Mouse (Mus musculus): Measurements from ENCODE around the gene Itgae. TPM values are rescaled to one million over a fixed set of nuclear protein-coding genes. Genes with fewer than 3 reads are reported as not detected.

Gene Itgae
- polyA plus RNA-seq, 1 experiment from 2014 or later, result 0.30 TPM

GRCm38 (mm10) chr11:73177509-73177875 is 87.1 kb downstream of the Itgae start:
- peak; percentile 88 for ATAC-seq (replicated peaks; ENCODE audit: insufficient number of reproducible peaks, insufficient read depth, low FRiP score, low read depth)
- H3K4me1 ChIP-seq (replicated peaks), result peaks cover 27% of the 10 kb centered on the region
- WGBS, result under 1% methylated on average over 28 of the region's 28 CpGs
- H3K27me3 ChIP-seq, result no peaks in the 10 kb centered on the region
- H3K4me3 ChIP-seq, result peak overlapping the region; percentile 81
- H3K4me2 ChIP-seq, result peak overlapping the region; percentile 77
- peak overlapping the region; percentile 98 for H3K27ac ChIP-seq
- H3K9me3 ChIP-seq (replicated peaks), result no peaks in the 10 kb centered on the region
- peak overlapping the region; percentile 87 for H3K9ac ChIP-seq
- H3K36me3 ChIP-seq, result peaks cover 23% of the 10 kb centered on the region

- ATAC-seq (replicated peaks; ENCODE audit: insufficient number of reproducible peaks, insufficient read depth, low FRiP score, low read depth), result no peak
- Histone ChIP-seq H3K27ac (peak overlapping the region; percentile 98), H3K36me3 (peaks cover 23% of the 10 kb centered on the region), H3K4me3 (peak overlapping the region; percentile 81), H3K4me2 (peak overlapping the region; percentile 77), H3K9ac (peak overlapping the region; percentile 87), H3K27me3 (no peaks in the 10 kb centered on the region), H3K9me3 (replicated peaks) (no peaks in the 10 kb centered on the region), H3K4me1 (replicated peaks) (peaks cover 23% of the 10 kb centered on the region)
- WGBS, result 8% methylated on average over 2 of the region's 2 CpGs
These were observed 87.5 kb downstream of the Itgae start for GRCm38 (mm10) chr11:73177895-73178294.

GRCm38 (mm10) chr11:73185872-73186615 is 95.7 kb downstream of the Itgae start:
- ATAC-seq (replicated peaks; ENCODE audit: insufficient number of reproducible peaks, insufficient read depth, low FRiP score, low read depth), result no peak
- 86% methylated on average over 10 of the region's 10 CpGs for WGBS
- no peaks in the 10 kb centered on the region for H3K4me1 ChIP-seq (replicated peaks)

DNA sequence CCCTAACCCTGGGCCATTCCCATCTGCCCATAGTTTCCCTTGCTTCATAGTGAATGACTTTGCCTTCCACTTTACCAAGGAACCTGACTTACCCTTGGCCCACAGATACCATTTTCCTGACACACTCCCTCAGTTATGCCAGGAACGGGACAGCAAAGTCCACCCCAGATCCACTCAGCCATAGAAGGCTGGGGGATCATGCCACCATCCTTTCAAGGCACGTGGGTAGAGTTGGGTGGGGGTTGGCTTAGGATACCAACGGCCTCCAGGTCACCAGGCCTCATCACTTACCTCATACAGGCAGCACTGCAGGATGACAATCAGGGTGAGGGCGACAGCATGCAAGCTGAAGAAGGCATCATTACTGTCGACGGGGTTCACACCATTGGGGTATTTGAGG is 96.8 kb downstream of the Itgae start:
- Histone ChIP-seq H3K9me3 (replicated peaks) (no peaks in the 10 kb centered on the region), H3K27me3 (no peaks in the 10 kb centered on the region), H3K27ac (no peak overlapping the region), H3K4me1 (replicated peaks) (no peaks in the 10 kb centered on the region), H3K4me2 (no peak overlapping the region), H3K9ac (no peak overlapping the region), H3K36me3 (peaks cover 32% of the 10 kb centered on the region), H3K4me3 (no peak overlapping the region)
- 82% methylated on average over 6 of the region's 6 CpGs for WGBS
- no peak for ATAC-seq (replicated peaks; ENCODE audit: insufficient number of reproducible peaks, insufficient read depth, low FRiP score, low read depth)

More at GRCm38 (mm10) chr11:73185872-73186615, 95.7 kb downstream of the Itgae start:
- Histone ChIP-seq H3K27ac (no peak overlapping the region), H3K4me3 (no peak overlapping the region), H3K4me2 (no peak overlapping the region), H3K27me3 (no peaks in the 10 kb centered on the region), H3K9me3 (replicated peaks) (no peaks in the 10 kb centered on the region), H3K36me3 (peaks cover 34% of the 10 kb centered on the region), H3K9ac (no peak overlapping the region)

- WGBS, result 57% methylated on average over 6 of the region's 6 CpGs
- H3K4me2 ChIP-seq, result no peak overlapping the region
- H3K4me3 ChIP-seq, result no peak overlapping the region
- no peak for ATAC-seq (replicated peaks; ENCODE audit: insufficient number of reproducible peaks, insufficient read depth, low FRiP score, low read depth)
- peaks cover 2% of the 10 kb centered on the region for H3K4me1 ChIP-seq (replicated peaks)
- peaks cover 13% of the 10 kb centered on the region for H3K36me3 ChIP-seq
- H3K27ac ChIP-seq, result no peak overlapping the region
- no peak overlapping the region for H3K9ac ChIP-seq
- H3K27me3 ChIP-seq, result no peaks in the 10 kb centered on the region
- no peaks in the 10 kb centered on the region for H3K9me3 ChIP-seq (replicated peaks)
These were observed 102.7 kb downstream of the Itgae start for GRCm38 (mm10) chr11:73193047-73193446.

- 70% methylated on average over 2 of the region's 2 CpGs for WGBS
- Histone ChIP-seq H3K4me2 (no peak overlapping the region), H3K27ac (no peak overlapping the region), H3K9me3 (replicated peaks) (no peaks in the 10 kb centered on the region), H3K36me3 (peaks cover 11% of the 10 kb centered on the region), H3K4me1 (replicated peaks) (peaks cover 8% of the 10 kb centered on the region), H3K4me3 (no peak overlapping the region), H3K27me3 (no peaks in the 10 kb centered on the region), H3K9ac (no peak overlapping the region)
- no peak for ATAC-seq (replicated peaks; ENCODE audit: insufficient number of reproducible peaks, insufficient read depth, low FRiP score, low read depth)
These were observed 104.1 kb downstream of the Itgae start for GRCm38 (mm10) chr11:73194444-73194843.

Other genes with a start within 250 kb of the Itgae start
- gene Atp2a3, start 129.4 kb upstream of the Itgae start, polyA plus RNA-seq (2015; fragmentation: Nextera tagmentation; extraction: Ambion mirVana), result 3.8 and 11.6 TPM in 2 replicates
- gene P2rx1, start 91.5 kb upstream of the Itgae start, polyA plus RNA-seq (2015; fragmentation: Nextera tagmentation; extraction: Ambion mirVana), result 1.7 and 2.9 TPM in 2 replicates
- gene Camkk1, start 71.6 kb upstream of the Itgae start, polyA plus RNA-seq (2015; fragmentation: Nextera tagmentation; extraction: Ambion mirVana), result 2.7 and 4.0 TPM in 2 replicates
- gene Ncbp3, start 42.8 kb upstream of the Itgae start, polyA plus RNA-seq (2015; fragmentation: Nextera tagmentation; extraction: Ambion mirVana), result 9.5 and 10.1 TPM in 2 replicates
- 10.0 and 11.4 TPM in 2 replicates for gene Haspin, start 47.7 kb downstream of the Itgae start, polyA plus RNA-seq (2015; fragmentation: Nextera tagmentation; extraction: Ambion mirVana)
- gene P2rx5, start 69.8 kb downstream of the Itgae start, polyA plus RNA-seq (2015; fragmentation: Nextera tagmentation; extraction: Ambion mirVana), result 2.0 TPM in 2 replicates
- gene Emc6, start 86.5 kb downstream of the Itgae start, polyA plus RNA-seq (2015; fragmentation: Nextera tagmentation; extraction: Ambion mirVana), result 90.7 and 98.9 TPM in 2 replicates
- gene Tax1bp3, start 86.5 kb downstream of the Itgae start, polyA plus RNA-seq (2015; fragmentation: Nextera tagmentation; extraction: Ambion mirVana), result 222 and 231 TPM in 2 replicates
- gene Ctns, start 108.5 kb downstream of the Itgae start, polyA plus RNA-seq (2015; fragmentation: Nextera tagmentation; extraction: Ambion mirVana), result 12.5 and 13.2 TPM in 2 replicates
- gene Shpk, start 108.9 kb downstream of the Itgae start, polyA plus RNA-seq (2015; fragmentation: Nextera tagmentation; extraction: Ambion mirVana), result 0.76 and 1.1 TPM in 2 replicates
- gene Trpv1, start 143.7 kb downstream of the Itgae start, polyA plus RNA-seq (2015; fragmentation: Nextera tagmentation; extraction: Ambion mirVana), result 0.06 and 0.11 TPM in 2 replicates
- gene Trpv3, start 176.8 kb downstream of the Itgae start, polyA plus RNA-seq (2015; fragmentation: Nextera tagmentation; extraction: Ambion mirVana), result 0.11 TPM in 2 replicates
- 0.29 and 0.72 TPM in 2 replicates for gene Aspa, start 239.0 kb downstream of the Itgae start, polyA plus RNA-seq (2015; fragmentation: Nextera tagmentation; extraction: Ambion mirVana)
- not detected in 2 replicates for gene Gm49340, start 239.2 kb downstream of the Itgae start, polyA plus RNA-seq (2015; fragmentation: Nextera tagmentation; extraction: Ambion mirVana)
- not detected in 2 replicates for gene Spata22, start 239.2 kb downstream of the Itgae start, polyA plus RNA-seq (2015; fragmentation: Nextera tagmentation; extraction: Ambion mirVana)